Mouse (Mus musculus): ENCODE measurements at regions not wholly inside any gene's neighbourhood (a gene's known extent, or its start where the extent isn't known, plus 50 kb on each side); places are given as distances from the start of the nearest gene placed in this dataset.
A peak's percentile ranks its signal among the peaks of the same experiment; 100 is the strongest.

- WGBS = 33% methylated on average over 1 of the region's 1 CpGs
- DNase-seq (ENCODE audit: low spot score) = no peak
- H3K27me3 ChIP-seq (ENCODE audit: control insufficient read depth, insufficient read depth, low read length) = no peaks in the 10 kb centered on the region
- ATAC-seq (ENCODE audit: insufficient number of reproducible peaks, low FRiP score, low TSS enrichment, low read depth) = no peak
- no peaks in the 10 kb centered on the region for H3K36me3 ChIP-seq (ENCODE audit: control insufficient read depth, insufficient read depth, low read length)
- H3K9me3 ChIP-seq (ENCODE audit: control insufficient read depth, low read length) = no peaks in the 10 kb centered on the region
- H3K4me1 ChIP-seq (ENCODE audit: control insufficient read depth, insufficient read depth, low read length) = no peaks in the 10 kb centered on the region
- H3K9ac ChIP-seq (ENCODE audit: low read length) = no peak overlapping the region
- no peak overlapping the region for H3K4me2 ChIP-seq (ENCODE audit: low read depth, severe bottlenecking)
- H3K27ac ChIP-seq (replicated peaks; ENCODE audit: low read depth, low read length) = no peak overlapping the region
- H3K4me3 ChIP-seq (ENCODE audit: low read depth, low read length) = no peak overlapping the region
Observed at GRCm38 (mm10) chr1:71788408-71788807, 135.4 kb upstream of the Fn1 start.

GRCm38 (mm10) chr1:71784880-71785279 lies 131.9 kb upstream of the Fn1 start:
- Histone ChIP-seq H3K4me1 (ENCODE audit: control insufficient read depth, insufficient read depth, low read length) (no peaks in the 10 kb centered on the region), H3K9ac (ENCODE audit: low read length) (no peak overlapping the region), H3K27me3 (ENCODE audit: control insufficient read depth, insufficient read depth, low read length) (no peaks in the 10 kb centered on the region), H3K9me3 (ENCODE audit: control insufficient read depth, low read length) (no peaks in the 10 kb centered on the region), H3K27ac (replicated peaks; ENCODE audit: low read depth, low read length) (no peak overlapping the region), H3K4me3 (ENCODE audit: low read depth, low read length) (no peak overlapping the region), H3K36me3 (ENCODE audit: control insufficient read depth, insufficient read depth, low read length) (no peaks in the 10 kb centered on the region), H3K4me2 (ENCODE audit: low read depth, severe bottlenecking) (no peak overlapping the region)
- DNase-seq (ENCODE audit: low spot score) (no peak), ATAC-seq (ENCODE audit: insufficient number of reproducible peaks, low FRiP score, low TSS enrichment, low read depth) (no peak)
- WGBS = 91% methylated on average over 2 of the region's 2 CpGs

GRCm38 (mm10) chr1:71778292-71778691 lies 125.3 kb upstream of the Fn1 start:
- Histone ChIP-seq H3K4me2 (ENCODE audit: low read depth, severe bottlenecking) (no peak overlapping the region), H3K36me3 (ENCODE audit: control insufficient read depth, insufficient read depth, low read length) (no peaks in the 10 kb centered on the region), H3K27me3 (ENCODE audit: control insufficient read depth, insufficient read depth, low read length) (no peaks in the 10 kb centered on the region), H3K9me3 (ENCODE audit: control insufficient read depth, low read length) (no peaks in the 10 kb centered on the region), H3K4me1 (ENCODE audit: control insufficient read depth, insufficient read depth, low read length) (no peaks in the 10 kb centered on the region), H3K4me3 (ENCODE audit: low read depth, low read length) (no peak overlapping the region), H3K9ac (ENCODE audit: low read length) (no peak overlapping the region), H3K27ac (replicated peaks; ENCODE audit: low read depth, low read length) (no peak overlapping the region)
- WGBS = 86% methylated on average over 8 of the region's 8 CpGs
- no peak for ATAC-seq (ENCODE audit: insufficient number of reproducible peaks, low FRiP score, low TSS enrichment, low read depth)
- DNase-seq (ENCODE audit: low spot score) = no peak

- no peak overlapping the region for H3K9ac ChIP-seq (ENCODE audit: low read length)
- DNase-seq (ENCODE audit: low spot score) (peak; percentile 32), ATAC-seq (ENCODE audit: insufficient number of reproducible peaks, low FRiP score, low TSS enrichment, low read depth) (no peak)
- no peak overlapping the region for H3K27ac ChIP-seq (replicated peaks; ENCODE audit: low read depth, low read length)
- no peak overlapping the region for H3K4me2 ChIP-seq (ENCODE audit: low read depth, severe bottlenecking)
- no peaks in the 10 kb centered on the region for H3K9me3 ChIP-seq (ENCODE audit: control insufficient read depth, low read length)
- 73% methylated on average over 19 of the region's 19 CpGs for WGBS
- no peaks in the 10 kb centered on the region for H3K4me1 ChIP-seq (ENCODE audit: control insufficient read depth, insufficient read depth, low read length)
- no peak overlapping the region for H3K4me3 ChIP-seq (ENCODE audit: low read depth, low read length)
- H3K27me3 ChIP-seq (ENCODE audit: control insufficient read depth, insufficient read depth, low read length) = no peaks in the 10 kb centered on the region
- no peaks in the 10 kb centered on the region for H3K36me3 ChIP-seq (ENCODE audit: control insufficient read depth, insufficient read depth, low read length)
Observed at GRCm38 (mm10) chr1:71775865-71776501, 123.0 kb upstream of the Fn1 start.

- 84% methylated on average over 2 of the region's 2 CpGs for WGBS
Observed at GRCm38 (mm10) chr1:71772526-71772925, 119.5 kb upstream of the Fn1 start.

GRCm38 (mm10) chr1:71771798-71772197 lies 118.8 kb upstream of the Fn1 start:
- no peak overlapping the region for H3K9ac ChIP-seq (ENCODE audit: low read length)
- no peak for ATAC-seq (ENCODE audit: insufficient number of reproducible peaks, low FRiP score, low TSS enrichment, low read depth)
- H3K4me3 ChIP-seq (ENCODE audit: low read depth, low read length) = no peak overlapping the region
- no peaks in the 10 kb centered on the region for H3K27me3 ChIP-seq (ENCODE audit: control insufficient read depth, insufficient read depth, low read length)
- H3K4me1 ChIP-seq (ENCODE audit: control insufficient read depth, insufficient read depth, low read length) = no peaks in the 10 kb centered on the region
- no peaks in the 10 kb centered on the region for H3K9me3 ChIP-seq (ENCODE audit: control insufficient read depth, low read length)
- no peak for DNase-seq (ENCODE audit: low spot score)
- H3K4me2 ChIP-seq (ENCODE audit: low read depth, severe bottlenecking) = no peak overlapping the region
- WGBS = 95% methylated on average over 6 of the region's 6 CpGs
- no peaks in the 10 kb centered on the region for H3K36me3 ChIP-seq (ENCODE audit: control insufficient read depth, insufficient read depth, low read length)
- no peak overlapping the region for H3K27ac ChIP-seq (replicated peaks; ENCODE audit: low read depth, low read length)

More at GRCm38 (mm10) chr1:71772526-71772925, 119.5 kb upstream of the Fn1 start:
- DNase-seq (ENCODE audit: low spot score) = no peak
- no peaks in the 10 kb centered on the region for H3K9me3 ChIP-seq (ENCODE audit: control insufficient read depth, low read length)
- no peaks in the 10 kb centered on the region for H3K27me3 ChIP-seq (ENCODE audit: control insufficient read depth, insufficient read depth, low read length)
- no peak overlapping the region for H3K27ac ChIP-seq (replicated peaks; ENCODE audit: low read depth, low read length)
- H3K4me1 ChIP-seq (ENCODE audit: control insufficient read depth, insufficient read depth, low read length) = no peaks in the 10 kb centered on the region
- H3K4me3 ChIP-seq (ENCODE audit: low read depth, low read length) = no peak overlapping the region
- no peak overlapping the region for H3K9ac ChIP-seq (ENCODE audit: low read length)
- ATAC-seq (ENCODE audit: insufficient number of reproducible peaks, low FRiP score, low TSS enrichment, low read depth) = no peak
- no peak overlapping the region for H3K4me2 ChIP-seq (ENCODE audit: low read depth, severe bottlenecking)
- no peaks in the 10 kb centered on the region for H3K36me3 ChIP-seq (ENCODE audit: control insufficient read depth, insufficient read depth, low read length)

GRCm38 (mm10) chr1:71769595-71769994 lies 116.6 kb upstream of the Fn1 start:
- H3K9ac ChIP-seq (ENCODE audit: low read length) = no peak overlapping the region
- ATAC-seq (ENCODE audit: insufficient number of reproducible peaks, low FRiP score, low TSS enrichment, low read depth) (no peak), DNase-seq (ENCODE audit: low spot score) (no peak)
- no peak overlapping the region for H3K4me2 ChIP-seq (ENCODE audit: low read depth, severe bottlenecking)
- H3K27me3 ChIP-seq (ENCODE audit: control insufficient read depth, insufficient read depth, low read length) = no peaks in the 10 kb centered on the region
- no peaks in the 10 kb centered on the region for H3K9me3 ChIP-seq (ENCODE audit: control insufficient read depth, low read length)
- H3K27ac ChIP-seq (replicated peaks; ENCODE audit: low read depth, low read length) = no peak overlapping the region
- H3K4me1 ChIP-seq (ENCODE audit: control insufficient read depth, insufficient read depth, low read length) = no peaks in the 10 kb centered on the region
- H3K36me3 ChIP-seq (ENCODE audit: control insufficient read depth, insufficient read depth, low read length) = no peaks in the 10 kb centered on the region
- 85% methylated on average over 2 of the region's 2 CpGs for WGBS
- H3K4me3 ChIP-seq (ENCODE audit: low read depth, low read length) = no peak overlapping the region

- Histone ChIP-seq H3K36me3 (ENCODE audit: control insufficient read depth, insufficient read depth, low read length) (no peaks in the 10 kb centered on the region), H3K4me2 (ENCODE audit: low read depth, severe bottlenecking) (no peak overlapping the region), H3K4me3 (ENCODE audit: low read depth, low read length) (no peak overlapping the region), H3K27ac (replicated peaks; ENCODE audit: low read depth, low read length) (no peak overlapping the region), H3K9me3 (ENCODE audit: control insufficient read depth, low read length) (no peaks in the 10 kb centered on the region), H3K4me1 (ENCODE audit: control insufficient read depth, insufficient read depth, low read length) (no peaks in the 10 kb centered on the region), H3K27me3 (ENCODE audit: control insufficient read depth, insufficient read depth, low read length) (no peaks in the 10 kb centered on the region), H3K9ac (ENCODE audit: low read length) (no peak overlapping the region)
- ATAC-seq (ENCODE audit: insufficient number of reproducible peaks, low FRiP score, low TSS enrichment, low read depth) (no peak), DNase-seq (ENCODE audit: low spot score) (no peak)
- 82% methylated on average over 3 of the region's 3 CpGs for WGBS
Observed at GRCm38 (mm10) chr1:71767705-71768104, 114.7 kb upstream of the Fn1 start.

GRCm38 (mm10) chr1:71767076-71767475 lies 114.1 kb upstream of the Fn1 start:
- DNase-seq (ENCODE audit: low spot score) = no peak

More at GRCm38 (mm10) chr1:71767076-71767475, 114.1 kb upstream of the Fn1 start:
- WGBS = 83% methylated on average over 5 of the region's 5 CpGs
- Histone ChIP-seq H3K36me3 (ENCODE audit: control insufficient read depth, insufficient read depth, low read length) (no peaks in the 10 kb centered on the region), H3K4me2 (ENCODE audit: low read depth, severe bottlenecking) (no peak overlapping the region), H3K27ac (replicated peaks; ENCODE audit: low read depth, low read length) (no peak overlapping the region), H3K9me3 (ENCODE audit: control insufficient read depth, low read length) (no peaks in the 10 kb centered on the region), H3K4me3 (ENCODE audit: low read depth, low read length) (no peak overlapping the region), H3K9ac (ENCODE audit: low read length) (no peak overlapping the region), H3K4me1 (ENCODE audit: control insufficient read depth, insufficient read depth, low read length) (no peaks in the 10 kb centered on the region), H3K27me3 (ENCODE audit: control insufficient read depth, insufficient read depth, low read length) (no peaks in the 10 kb centered on the region)
- ATAC-seq (ENCODE audit: insufficient number of reproducible peaks, low FRiP score, low TSS enrichment, low read depth) = no peak
